ENCODE assay signal across 8 mouse cellular contexts in genomic region chr10:110952937-110953451, GRCm38 (mm10). TPM values are rescaled to one million over a fixed set of nuclear protein-coding genes. Genes with fewer than 3 reads are reported as not detected.
DNase-seq lines count a peak whose midpoint lies in the region; ATAC-seq lines count a peak whose summit lies in the region.

No protein-coding gene starts in this region.

- H3K4me3 ChIP-seq in heart, embryonic 10.5 days: no peak overlapping the region
- H3K4me3 ChIP-seq in intestine, embryonic 15.5 days (replicated peaks): no peak overlapping the region
- no peak overlapping the region for H3K4me3 ChIP-seq in limb, embryonic 15.5 days

- no peaks in the 10 kb centered on the region for H3K27me3 ChIP-seq in heart, embryonic 10.5 days (ENCODE audit: insufficient read depth, poor library complexity, severe bottlenecking)
- H3K27me3 ChIP-seq in intestine, embryonic 15.5 days (replicated peaks): no peaks in the 10 kb centered on the region
- no peaks in the 10 kb centered on the region for H3K27me3 ChIP-seq in limb, embryonic 15.5 days

- no peaks in the 10 kb centered on the region for H3K9me3 ChIP-seq in heart, embryonic 10.5 days
- no peaks in the 10 kb centered on the region for H3K9me3 ChIP-seq in intestine, embryonic 15.5 days
- H3K9me3 ChIP-seq in limb, embryonic 15.5 days: no peaks in the 10 kb centered on the region

- H3K9ac ChIP-seq in intestine, embryonic 15.5 days: no peak overlapping the region
- H3K9ac ChIP-seq in limb, embryonic 15.5 days: no peak overlapping the region

- WGBS in heart, embryonic 10.5 days: 87% methylated on average over 9 of the region's 9 CpGs
- WGBS in intestine, embryonic 15.5 days: 56% methylated on average over 9 of the region's 9 CpGs
- 59% methylated on average over 9 of the region's 9 CpGs for WGBS in limb, embryonic 15.5 days

- H3K4me2 ChIP-seq in intestine, embryonic 15.5 days (replicated peaks): no peak overlapping the region
- no peak overlapping the region for H3K4me2 ChIP-seq in limb, embryonic 15.5 days

- no peak overlapping the region for H3K27ac ChIP-seq in heart, embryonic 10.5 days
- 0 out of 2 replicates have a peak overlapping the region, but pooled peaks have one; percentile 42 for H3K27ac ChIP-seq in intestine, embryonic 15.5 days
- peak overlapping the region; percentile 63 for H3K27ac ChIP-seq in limb, embryonic 15.5 days

- ATAC-seq in intestine, embryonic 15.5 days: peak; percentile 82
- ATAC-seq in limb, embryonic 15.5 days (ENCODE audit: insufficient number of reproducible peaks, low FRiP score, low TSS enrichment, low read depth): peak; percentile 88

- no peaks in the 10 kb centered on the region for H3K4me1 ChIP-seq in heart, embryonic 10.5 days
- H3K4me1 ChIP-seq in intestine, embryonic 15.5 days (replicated peaks): no peaks in the 10 kb centered on the region
- H3K4me1 ChIP-seq in limb, embryonic 15.5 days: peaks cover 3% of the 10 kb centered on the region; the same call in 1 of the 2 replicates

- peak; percentile 89 to 94 for DNase-seq in heart, adult 18-20 months
- DNase-seq in heart, embryonic 10.5 days (ENCODE audit: low spot score): no peak
- peak; percentile 97 for DNase-seq in adipocyte (ENCODE audit: low spot score)
- DNase-seq in gastrocnemius, adult 18-20 months (ENCODE audit: low spot score): peak; percentile 93
- peak; percentile 64 for DNase-seq in testis, postnatal 10 days (ENCODE audit: low spot score)
- no peak for DNase-seq in natural killer cell, adult 2 months (ENCODE audit: low spot score in 2 of 2)

- H3K36me3 ChIP-seq in heart, embryonic 10.5 days: peaks cover 56% of the 10 kb centered on the region
- no peaks in the 10 kb centered on the region for H3K36me3 ChIP-seq in intestine, embryonic 15.5 days
- peaks cover 27% of the 10 kb centered on the region for H3K36me3 ChIP-seq in limb, embryonic 15.5 days

RNA-seq across cellular contexts. Expression of gene Csrp2, which starts 33.4 kb away (rescaled TPM):
- total RNA-seq in heart, adult 18-20 months (2021): 10 to 100 TPM; 28.4 to 32.3 TPM
- polyA plus RNA-seq in heart, embryonic 10.5 days (2016; fragmentation: Nextera tagmentation; extraction: Ambion mirVana): 400 and 430 TPM in 2 replicates
- total RNA-seq in gastrocnemius, adult 18-20 months (2021): 1 to 10 TPM; 5.5 to 6.4 TPM
- polyA plus RNA-seq in intestine, embryonic 15.5 days (2015; fragmentation: Nextera tagmentation; extraction: Ambion mirVana): 273 and 278 TPM in 2 replicates
- polyA plus RNA-seq in limb, embryonic 15.5 days (2015; fragmentation: Nextera tagmentation; extraction: Ambion mirVana): 130 TPM in 2 replicates

RNA-seq across cellular contexts. Expression of gene Zdhhc17, which starts 56.9 kb away (rescaled TPM):
- total RNA-seq in heart, adult 18-20 months (2021): 10 to 100 TPM; 18.1 to 23.1 TPM
- 20.9 and 21.7 TPM in 2 replicates for polyA plus RNA-seq in heart, embryonic 10.5 days (2016; fragmentation: Nextera tagmentation; extraction: Ambion mirVana)
- total RNA-seq in gastrocnemius, adult 18-20 months (2021): 10 to 100 TPM; 17.1 to 19.2 TPM
- polyA plus RNA-seq in intestine, embryonic 15.5 days (2015; fragmentation: Nextera tagmentation; extraction: Ambion mirVana): 16.7 and 19.3 TPM in 2 replicates
- polyA plus RNA-seq in limb, embryonic 15.5 days (2015; fragmentation: Nextera tagmentation; extraction: Ambion mirVana): 21.6 and 22.0 TPM in 2 replicates

Comparison
In these comparisons a context has a peak if more than half of its experiments do, and no peak if none do; other contexts are left out.
1. DNase-seq: peak in heart, adult 18-20 months (2 of 2), adipocyte (single experiment), gastrocnemius, adult 18-20 months (single experiment) and testis, postnatal 10 days (single experiment); none in heart, embryonic 10.5 days (single experiment) and natural killer cell, adult 2 months (0 of 2).